Mouse (Mus musculus) midbrain, postnatal 0 days (tissue): ENCODE measurements at regions not wholly inside any gene's neighbourhood (a gene's known extent, or its start where the extent isn't known, plus 50 kb on each side); places are given as distances from the start of the nearest gene placed in this dataset.

Experiments
- ATAC-seq: fragments of 200-750 bp; cut with Nextera tagmentation; 2 replicates; pipeline ENCODE4 v1.8.0; 2017; ENCODE audit warnings: moderate number of reproducible peaks, mild to moderate bottlenecking, moderate TSS enrichment, moderate library complexity; ENCODE audit not compliant: low FRiP score
- DNase-seq: peaks from one replicate; pipeline ENCODE4 v3.0.0-alpha.2; 2015; ENCODE audit warnings: low spot score
- H3K27ac ChIP-seq: fragments of 300-500 bp; sonication (generic); 2 replicates; pipeline ENCODE4 v1.5.1; 2014; ENCODE audit warnings: low read depth, mild to moderate bottlenecking, low read length, mixed read lengths
- H3K27me3 ChIP-seq: fragments of 300-500 bp; sonication (generic); 2 replicates; pipeline ENCODE4 v1.6.1; 2014; ENCODE audit warnings: low read length, control low read depth, mixed read lengths; ENCODE audit not compliant: insufficient read depth
- H3K36me3 ChIP-seq: fragments of 300-500 bp; sonication (generic); 2 replicates; pipeline ENCODE4 v1.6.1; 2014; ENCODE audit warnings: low read length, control low read depth, mixed read lengths; ENCODE audit not compliant: insufficient read depth
- H3K4me1 ChIP-seq: fragments of 300-500 bp; sonication (generic); 2 replicates; pipeline ENCODE4 v1.6.1; 2014; ENCODE audit warnings: mild to moderate bottlenecking, control low read depth, antibody characterized with exemption, low read length, mixed read lengths; ENCODE audit not compliant: insufficient read depth
- H3K4me2 ChIP-seq: fragments of 300-500 bp; sonication (generic); 2 replicates; pipeline ENCODE4 v1.6.1; 2014; ENCODE audit warnings: low read depth, mild to moderate bottlenecking, low read length, mixed read lengths; ENCODE audit not compliant: poor library complexity, severe bottlenecking
- H3K4me3 ChIP-seq: fragments of 300-500 bp; sonication (generic); 2 replicates; pipeline ENCODE4 v1.5.1; 2014; ENCODE audit warnings: low read depth, mild to moderate bottlenecking, low read length, moderate library complexity
- H3K9ac ChIP-seq: fragments of 300-500 bp; sonication (generic); replicated peaks from 2 replicates; pipeline ENCODE4 v1.6.1; 2014; ENCODE audit warnings: mild to moderate bottlenecking, low read length, moderate library complexity, mixed read lengths; ENCODE audit not compliant: poor library complexity, severe bottlenecking
- H3K9me3 ChIP-seq: fragments of 300-500 bp; sonication (generic); 2 replicates; pipeline ENCODE4 v1.6.1; 2016; ENCODE audit warnings: low read length, control low read depth
- CTCF ChIP-seq: IDR thresholded peaks from 2 replicates; pipeline ENCODE4 v1.5.1; 2016; ENCODE audit warnings: antibody characterized with exemption, mild to moderate bottlenecking
- WGBS: fragments of 180-500 bp; shearing (Covaris S2); extraction: QIAGEN DNeasy Blood & Tissue Kit; methylation state at CpG from one replicate; pipeline ENCODE4 v1.1.7; 2014; 5-methylcytosine and 5-hydroxymethylcytosine counted together

DNA sequence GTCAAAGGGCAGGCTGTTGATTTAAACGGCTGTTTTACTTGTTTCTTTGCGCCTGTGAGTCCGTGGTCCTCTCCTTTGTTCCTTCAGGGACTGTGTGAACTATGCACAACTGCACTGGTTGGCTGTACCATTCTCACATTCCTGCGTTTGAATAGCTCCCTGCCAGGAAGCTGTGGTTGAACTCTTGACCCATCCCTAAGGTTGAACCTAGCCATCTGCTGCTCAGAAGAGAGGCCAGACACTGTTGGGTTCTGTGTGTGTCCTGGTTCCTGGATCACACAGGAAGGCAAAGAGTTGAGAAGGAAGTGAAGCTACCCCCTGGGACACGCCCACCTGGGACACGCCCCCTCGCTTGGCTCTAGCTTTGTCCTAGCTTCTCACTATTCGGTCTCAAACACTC, 149.3 kb upstream of the Ubl3 start:
- ATAC-seq (no peak), DNase-seq (no peak)
- Histone ChIP-seq H3K27ac (no peak overlapping the region), H3K36me3 (no peaks in the 10 kb centered on the region), H3K4me3 (no peak overlapping the region), H3K4me1 (peaks cover 5% of the 10 kb centered on the region; the same call in 1 of the 2 replicates), H3K9ac (no peak overlapping the region), H3K9me3 (no peaks in the 10 kb centered on the region), H3K27me3 (no peaks in the 10 kb centered on the region), H3K4me2 (no peak overlapping the region)
- WGBS: 58% methylated on average over 8 of the region's 8 CpGs
- no peak for TF ChIP-seq CTCF

DNA sequence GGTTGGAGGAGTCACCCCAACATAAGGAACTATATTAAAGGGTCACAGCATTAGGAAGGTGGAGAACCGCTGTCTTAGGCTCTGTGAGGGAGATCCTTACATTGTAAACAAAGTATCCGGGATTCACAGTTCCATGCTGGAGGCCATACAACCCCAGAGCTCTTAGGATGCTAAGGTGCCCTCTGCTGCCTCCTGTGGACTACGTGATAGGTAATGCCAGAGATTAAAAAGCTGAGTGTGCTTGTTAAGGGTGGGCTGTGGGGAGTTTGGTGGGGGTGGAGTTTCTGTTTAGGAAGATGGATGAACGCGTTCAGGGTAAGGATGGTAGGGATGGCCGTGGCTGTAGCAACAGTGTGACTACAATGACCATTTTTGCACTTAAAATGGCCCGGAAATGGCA, 148.4 kb upstream of the Ubl3 start:
- ATAC-seq: no peak

DNA sequence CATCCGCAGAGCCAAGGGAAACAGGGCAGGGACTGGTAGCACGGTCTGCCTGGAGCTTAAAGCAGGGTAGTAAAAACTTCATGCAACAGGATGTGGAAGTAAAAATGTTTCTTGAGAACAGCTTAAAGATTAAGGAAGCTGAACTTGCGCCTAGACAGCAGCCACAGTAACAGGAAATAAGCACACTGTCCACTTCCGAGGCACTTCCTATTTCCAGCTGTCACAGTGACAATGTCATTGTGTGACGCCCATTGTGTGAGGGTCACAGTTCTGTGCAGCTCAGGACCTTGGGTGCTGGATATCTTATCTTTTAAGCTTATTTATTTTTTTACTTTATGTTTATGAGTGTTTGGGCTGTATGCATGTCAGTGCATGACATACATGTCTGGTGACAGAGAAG, 147.7 kb upstream of the Ubl3 start:
- Histone ChIP-seq H3K27me3 (no peaks in the 10 kb centered on the region), H3K4me2 (no peak overlapping the region), H3K4me3 (no peak overlapping the region), H3K9ac (no peak overlapping the region), H3K9me3 (no peaks in the 10 kb centered on the region), H3K4me1 (peaks cover 5% of the 10 kb centered on the region; the same call in 1 of the 2 replicates), H3K27ac (no peak overlapping the region), H3K36me3 (no peaks in the 10 kb centered on the region)
- DNase-seq (no peak), ATAC-seq (no peak)
- TF ChIP-seq CTCF: no peak
- WGBS: 80% methylated on average over 5 of the region's 5 CpGs

More for the DNA sequence above, 148.4 kb upstream of the Ubl3 start:
- no peaks in the 10 kb centered on the region for H3K9me3 ChIP-seq
- no peak for DNase-seq
- H3K27ac ChIP-seq: no peak overlapping the region
- H3K9ac ChIP-seq: no peak overlapping the region
- WGBS: 87% methylated on average over 7 of the region's 7 CpGs
- peak; percentile 54 for TF ChIP-seq CTCF
- H3K27me3 ChIP-seq: no peaks in the 10 kb centered on the region
- peaks cover 5% of the 10 kb centered on the region; the same call in 1 of the 2 replicates for H3K4me1 ChIP-seq
- no peaks in the 10 kb centered on the region for H3K36me3 ChIP-seq
- H3K4me2 ChIP-seq: no peak overlapping the region
- no peak overlapping the region for H3K4me3 ChIP-seq

DNA sequence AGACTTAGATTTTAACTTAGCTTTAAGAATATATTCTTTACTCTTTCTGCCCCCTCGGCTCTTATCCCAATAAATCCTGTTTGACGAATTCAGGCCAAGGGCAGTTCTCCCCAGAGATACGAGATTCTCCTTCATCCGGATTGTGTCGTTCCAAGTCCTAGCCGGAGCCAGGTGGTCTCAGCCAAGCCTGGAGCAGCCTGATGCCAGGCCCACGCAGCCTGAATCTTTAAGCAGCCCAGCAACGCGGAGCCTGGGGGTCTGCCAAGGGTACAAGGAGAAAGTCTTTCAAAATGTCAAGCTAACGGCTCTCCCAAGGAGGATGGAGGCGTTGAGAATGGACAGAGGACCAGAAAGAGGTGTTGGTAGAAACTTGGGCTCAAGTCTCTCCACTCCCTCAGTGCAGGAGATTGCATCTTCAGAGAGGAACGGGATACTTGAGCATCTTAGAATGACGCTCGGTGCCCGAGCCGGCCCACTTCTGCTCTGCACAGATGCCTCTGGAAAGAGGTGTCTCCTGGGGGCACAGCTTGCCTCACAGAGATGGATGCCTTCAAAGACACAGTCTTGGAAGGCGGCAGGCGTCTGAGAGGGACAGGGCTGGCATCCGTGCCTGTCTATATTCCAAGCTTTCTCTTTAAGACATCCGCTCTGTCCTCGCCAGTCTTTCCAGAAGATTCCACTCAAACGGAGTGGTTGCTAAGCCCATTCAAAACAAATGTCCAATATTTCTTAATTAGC, 145.2 kb upstream of the Ubl3 start:
- 54% methylated on average over 22 of the region's 22 CpGs for WGBS
- Histone ChIP-seq H3K36me3 (no peaks in the 10 kb centered on the region), H3K4me3 (no peak overlapping the region), H3K4me1 (peaks cover 5% of the 10 kb centered on the region; the same call in 1 of the 2 replicates), H3K27me3 (no peaks in the 10 kb centered on the region), H3K27ac (no peak overlapping the region), H3K9me3 (no peaks in the 10 kb centered on the region; the same call in 1 of the 2 replicates), H3K9ac (no peak overlapping the region), H3K4me2 (no peak overlapping the region)
- DNase-seq (peak; percentile 83), ATAC-seq (0 out of 2 replicates have a peak, but pooled peaks have one; percentile 68)
- no peak for TF ChIP-seq CTCF

DNA sequence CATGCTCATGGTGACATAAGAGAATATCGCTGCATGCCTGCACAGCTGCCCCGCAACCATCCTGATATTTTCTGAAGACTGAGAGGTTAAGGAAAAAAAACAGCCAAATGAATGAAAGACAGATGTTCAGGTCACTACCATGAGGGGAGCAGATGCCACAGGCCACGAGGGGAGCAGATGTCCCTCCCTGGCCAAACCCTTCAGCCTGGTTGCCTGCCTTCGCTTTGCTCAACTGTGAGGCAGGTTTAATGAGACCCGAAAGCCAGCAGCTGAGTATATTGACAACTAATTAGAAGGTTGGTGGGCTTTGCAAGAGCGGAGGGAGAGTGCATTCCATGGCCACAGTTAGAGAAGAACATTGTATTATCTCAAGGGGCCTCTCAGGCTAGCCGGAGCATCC, 141.8 kb upstream of the Ubl3 start:
- Histone ChIP-seq H3K9ac (no peak overlapping the region), H3K4me3 (no peak overlapping the region), H3K9me3 (no peaks in the 10 kb centered on the region; the same call in 1 of the 2 replicates), H3K4me2 (no peak overlapping the region), H3K36me3 (no peaks in the 10 kb centered on the region), H3K27ac (no peak overlapping the region), H3K4me1 (peaks cover 5% of the 10 kb centered on the region; the same call in 1 of the 2 replicates), H3K27me3 (no peaks in the 10 kb centered on the region)
- ATAC-seq (no peak), DNase-seq (peak; percentile 41)
- no peak for TF ChIP-seq CTCF
- 80% methylated on average over 7 of the region's 7 CpGs for WGBS

DNA sequence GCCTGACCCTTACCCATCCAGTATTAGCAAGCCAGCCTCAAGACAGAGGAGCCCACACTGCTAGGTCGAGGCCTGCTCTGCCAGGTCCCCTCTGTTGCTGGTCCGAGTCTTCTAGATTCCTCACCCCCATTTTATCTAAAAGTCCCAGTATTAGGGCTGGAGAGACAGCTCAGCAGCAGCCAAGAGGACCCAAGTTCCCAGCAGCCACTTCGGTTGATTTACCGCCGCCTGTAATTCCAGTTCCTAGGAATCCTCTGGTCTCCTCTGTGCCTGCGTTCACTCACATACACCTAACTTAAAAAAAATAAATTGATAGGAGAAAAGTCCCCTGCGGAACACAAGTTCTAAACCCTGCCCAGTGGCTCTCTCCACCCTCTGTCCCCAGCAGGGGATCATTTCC, 138.9 kb upstream of the Ubl3 start:
- Histone ChIP-seq H3K9ac (no peak overlapping the region), H3K36me3 (no peaks in the 10 kb centered on the region), H3K4me3 (no peak overlapping the region), H3K4me2 (no peak overlapping the region), H3K4me1 (peaks cover 9% of the 10 kb centered on the region; the same call in 1 of the 2 replicates), H3K27ac (no peak overlapping the region), H3K27me3 (no peaks in the 10 kb centered on the region), H3K9me3 (no peaks in the 10 kb centered on the region; the same call in 1 of the 2 replicates)
- 81% methylated on average over 7 of the region's 7 CpGs for WGBS
- DNase-seq (no peak), ATAC-seq (no peak)
- TF ChIP-seq CTCF: no peak
